In genomic region chr7:118712228-118713173, GRCm38 (mm10) we compare ENCODE assay signal across 7 mouse cellular contexts. TPM values are rescaled to one million over a fixed set of nuclear protein-coding genes. Genes with fewer than 3 reads are reported as not detected.
DNase-seq lines count a peak whose midpoint lies in the region; ATAC-seq and TF ChIP-seq lines count a peak whose summit lies in the region.

Gene Ccp110 (plus strand): TSS chr7:118712552.

- H3K4me1 ChIP-seq in intestine, postnatal 0 days (replicated peaks; ENCODE audit: control insufficient read depth, insufficient read depth, low read length), result no peaks in the 10 kb centered on the region
- peaks cover 14% of the 10 kb centered on the region for H3K4me1 ChIP-seq in midbrain, embryonic 12.5 days
- H3K4me1 ChIP-seq in small intestine, adult 2 months (ENCODE audit: control insufficient read depth, insufficient read depth, insufficient read length, low read length), result peaks cover 5% of the 10 kb centered on the region; the same call in 1 of the 2 replicates

- peak; percentile 42 for TF ChIP-seq CTCF in intestine, postnatal 0 days (IDR thresholded peaks at IDR 0.05; ENCODE audit: low read depth)
- TF ChIP-seq CTCF in small intestine, adult 2 months (IDR thresholded peaks at IDR 0.05; ENCODE audit: extremely low read depth, insufficient read length, insufficient replicate concordance, low read depth, low read length), result no peak

- intact Hi-C loops in left cerebral cortex, postnatal 4 days (cut with DNase I), result no loop called here

- H3K36me3 ChIP-seq in intestine, postnatal 0 days (ENCODE audit: control insufficient read depth, insufficient read depth), result no peaks in the 10 kb centered on the region
- H3K36me3 ChIP-seq in midbrain, embryonic 12.5 days, result peaks cover 17% of the 10 kb centered on the region
- H3K36me3 ChIP-seq in small intestine, adult 2 months (ENCODE audit: control insufficient read depth, insufficient read depth, low read length), result 0 out of 2 replicates have a peak, but pooled peaks cover 3% of the 10 kb centered on the region

- WGBS in intestine, postnatal 0 days, result under 1% methylated on average over 47 of the region's 48 CpGs
- WGBS in midbrain, embryonic 12.5 days, result 1% methylated on average over 48 of the region's 48 CpGs
- whole genome bisulfite sequencing in small intestine, adult 2 months, result 1% methylated on average over 48 of the region's 48 CpGs

- no peaks in the 10 kb centered on the region for H3K27me3 ChIP-seq in intestine, postnatal 0 days (replicated peaks; ENCODE audit: control insufficient read depth, insufficient read depth, low read length)
- H3K27me3 ChIP-seq in midbrain, embryonic 12.5 days, result no peaks in the 10 kb centered on the region
- H3K27me3 ChIP-seq in small intestine, adult 2 months (ENCODE audit: control insufficient read depth, insufficient read depth, low read length), result peaks cover 6% of the 10 kb centered on the region; the same call in 1 of the 2 replicates

- no peak within 1 kb of the TSS for H3K27ac ChIP-seq in intestine, postnatal 0 days (ENCODE audit: low read depth, low read length)
- peak within 1 kb of the TSS; percentile 66 for H3K27ac ChIP-seq in midbrain, embryonic 12.5 days (replicated peaks)
- H3K27ac ChIP-seq in small intestine, adult 2 months (ENCODE audit: insufficient read depth, low read depth, low read length), result no peak within 1 kb of the TSS

- H3K4me3 ChIP-seq in intestine, postnatal 0 days (ENCODE audit: low read depth, low read length), result peak within 1 kb of the TSS; percentile 81
- peak within 1 kb of the TSS; percentile 88 for H3K4me3 ChIP-seq in midbrain, embryonic 12.5 days
- peak within 1 kb of the TSS; percentile 88 for H3K4me3 ChIP-seq in small intestine, adult 2 months (ENCODE audit: low read depth, low read length)

- peak; percentile 87 for ATAC-seq in intestine, postnatal 0 days
- peak; percentile 98 for ATAC-seq in midbrain, embryonic 12.5 days (ENCODE audit: low FRiP score, low read depth)

- no peak; the same call in 1 of the 2 replicates for TF ChIP-seq POLR2A in small intestine, adult 2 months (IDR thresholded peaks at IDR 0.05; ENCODE audit: low read depth, low read length)

- H3K9me3 ChIP-seq in intestine, postnatal 0 days (ENCODE audit: control insufficient read depth), result no peaks in the 10 kb centered on the region
- H3K9me3 ChIP-seq in midbrain, embryonic 12.5 days, result no peaks in the 10 kb centered on the region

- peak within 1 kb of the TSS; percentile 63 for H3K9ac ChIP-seq in intestine, postnatal 0 days (ENCODE audit: low read depth, low read length)
- H3K9ac ChIP-seq in midbrain, embryonic 12.5 days (replicated peaks), result peak within 1 kb of the TSS; percentile 77

- H3K4me2 ChIP-seq in intestine, postnatal 0 days (replicated peaks; ENCODE audit: low read depth), result peak within 1 kb of the TSS; percentile 94
- H3K4me2 ChIP-seq in midbrain, embryonic 12.5 days (replicated peaks), result peak within 1 kb of the TSS; percentile 71

- DNase-seq in adrenal gland, adult 2 months, result peak; percentile 96
- DNase-seq in embryo, embryonic 11.5 days (ENCODE audit: low read depth, low spot score), result peak; percentile 90
- DNase-seq in gastrocnemius, postnatal 4 days (ENCODE audit: low spot score in 2 of 2), result peak; percentile 72 to 90
- DNase-seq in left cerebral cortex, postnatal 4 days, result peak; percentile 94

RNA-seq across cellular contexts. Expression of gene Ccp110, which starts in this region (rescaled TPM):
- 1 to 10 TPM; 4.6 to 7.5 TPM for total RNA-seq in adrenal gland, adult 2 months (2021)
- 0.85 and 0.93 TPM in 2 replicates for polyA plus RNA-seq in adrenal gland, adult 2 months (2012; rRNA removed)
- total RNA-seq in gastrocnemius, postnatal 4 days (2021), result 10 to 100 TPM in 1 of 2 experiments, 1 to 10 TPM in 1; 8.7 to 12.8 TPM
- 2.8 and 3.1 TPM in 2 replicates for polyA plus RNA-seq in intestine, postnatal 0 days (2015; fragmentation: Nextera tagmentation; extraction: Ambion mirVana)
- total RNA-seq in left cerebral cortex, postnatal 4 days (2021), result 10 to 100 TPM; 40.3 to 43.4 TPM
- 40.7 and 44.6 TPM in 2 replicates for polyA plus RNA-seq in midbrain, embryonic 12.5 days (2016; fragmentation: Nextera tagmentation; extraction: Ambion mirVana)
- polyA plus RNA-seq in small intestine, adult 2 months (2012; rRNA removed), result 0.41 and 0.51 TPM in 2 replicates

Comparison
In these comparisons a context has a peak if more than half of its experiments do, and no peak if none do; other contexts are left out.
1. RNA of gene Ccp110 (polyA plus RNA-seq): 40.7 to 44.6 TPM in midbrain, embryonic 12.5 days; 2.8 to 3.1 TPM in intestine, postnatal 0 days, 0.85 to 0.93 TPM in adrenal gland, adult 2 months and 0.41 to 0.51 TPM in small intestine, adult 2 months; every median in the first group is over 10 times any median in the second.
2. Peak in every context shown above with its lines, with median percentiles within 50 percentile points of each other: DNase-seq and H3K4me3 ChIP-seq.